Mouse (Mus musculus): ENCODE measurements around the gene Bckdhb.
"Not testable (repeated sequence)": the region's sequence is repeated elsewhere in the genome, so short reads cannot be mapped to it uniquely, and the experiment has no call there.

Gene Bckdhb

GRCm38 (mm10) chr9:83962098-83963086, 37.4 kb downstream of the Bckdhb start:
- in situ Hi-C loops (cut with MboI; ENCODE audit: unreplicated experiment in 2 of 2) = loop anchor here in 1 of 2 experiments (25.0 kb wide), 1 partner anchor 1400 kb away; no protein-coding TSS in a partner anchor

DNA sequence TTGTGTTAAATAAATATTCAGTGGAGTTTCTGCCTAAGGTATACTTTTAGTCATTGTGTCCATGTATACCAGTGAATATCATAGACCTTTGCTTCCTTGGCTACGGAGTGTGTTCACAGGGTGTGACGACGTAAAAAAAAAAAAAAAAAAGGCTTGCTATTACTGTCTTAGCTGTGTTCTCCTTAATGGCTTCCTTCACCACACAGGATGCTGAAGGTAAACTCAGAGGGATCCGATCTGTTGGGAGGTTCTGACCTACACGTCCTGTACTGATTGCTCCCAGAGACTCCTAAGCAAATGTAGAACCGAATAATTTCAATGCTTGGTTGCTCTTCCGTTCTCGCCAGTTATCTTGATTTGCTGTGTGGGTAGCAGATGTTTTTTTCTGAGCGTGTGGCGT, 38.4 kb downstream of the Bckdhb start:
- in situ Hi-C loops (cut with MboI; ENCODE audit: unreplicated experiment in 2 of 2) = loop anchor here in 1 of 2 experiments (25.0 kb wide), 1 partner anchor 1399 kb away; no protein-coding TSS in a partner anchor

DNA sequence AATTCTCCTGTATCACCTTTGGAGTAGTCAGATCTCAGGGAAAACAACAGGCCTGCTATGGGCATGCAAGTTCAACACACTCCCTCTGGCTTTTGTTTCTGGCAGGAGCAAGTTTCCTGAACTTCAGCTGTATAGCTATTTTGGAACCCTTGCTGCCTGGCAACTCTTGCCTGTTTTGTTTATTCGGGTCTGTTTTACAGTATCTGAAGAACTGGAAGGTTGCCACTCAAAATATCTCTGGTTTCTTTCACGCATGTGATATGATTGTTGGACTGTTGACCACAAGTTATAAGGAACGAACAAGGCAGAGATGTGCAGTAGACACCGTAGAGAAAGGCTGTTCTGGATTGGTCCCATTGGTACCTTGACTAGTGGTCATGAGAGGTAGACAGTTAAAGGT, 39.4 kb downstream of the Bckdhb start:
- in situ Hi-C loops (cut with MboI; ENCODE audit: unreplicated experiment in 2 of 2) = loop anchor here in 1 of 2 experiments (25.0 kb wide), 1 partner anchor 1398 kb away; no protein-coding TSS in a partner anchor

- in situ Hi-C loops (cut with MboI; ENCODE audit: unreplicated experiment in 2 of 2) = loop anchor here in 1 of 2 experiments (25.0 kb wide), 1 partner anchor 1395 kb away; no protein-coding TSS in a partner anchor
Observed at GRCm38 (mm10) chr9:83967439-83968050, 42.6 kb downstream of the Bckdhb start.

DNA sequence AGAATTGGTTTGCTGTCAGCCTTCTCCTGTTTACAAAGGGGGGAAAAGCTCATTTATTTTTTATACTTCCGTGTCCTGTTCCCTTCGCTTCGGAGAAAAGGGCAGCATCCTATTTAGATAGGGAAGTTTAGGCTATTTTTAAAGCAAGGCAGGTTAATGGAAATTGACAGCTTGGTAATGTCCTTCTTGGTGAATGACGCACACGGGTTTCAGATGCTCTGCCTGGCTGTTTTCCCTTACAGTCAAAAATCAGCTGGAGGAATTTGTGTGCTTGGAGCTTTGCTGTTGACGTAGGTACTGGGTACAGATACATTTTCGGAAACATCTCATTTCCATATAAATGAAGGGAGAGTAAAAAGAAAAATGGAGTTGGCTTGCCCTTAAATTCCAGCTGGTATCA, 44.4 kb downstream of the Bckdhb start:
- in situ Hi-C loops (cut with MboI; ENCODE audit: unreplicated experiment in 2 of 2) = loop anchor here in 1 of 2 experiments (25.0 kb wide), 1 partner anchor 1393 kb away; no protein-coding TSS in a partner anchor

DNA sequence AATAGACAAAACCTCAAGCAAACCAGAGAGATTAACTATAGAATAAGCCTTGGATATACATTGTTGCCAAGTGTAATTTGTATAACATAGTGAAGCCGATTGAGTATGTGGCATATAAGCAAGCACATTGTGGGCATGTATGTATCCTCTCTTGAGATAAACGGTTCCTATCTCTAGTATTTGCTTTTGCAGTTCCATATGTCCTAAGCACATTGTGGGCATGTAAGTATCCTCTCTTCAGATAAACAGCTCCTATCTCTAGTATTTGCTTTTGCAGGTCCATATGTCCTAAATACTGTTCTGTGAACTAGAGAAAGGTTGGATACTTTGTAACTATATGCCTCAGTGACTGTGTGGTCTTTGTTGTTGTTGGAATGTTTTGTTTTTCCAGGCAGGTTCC, 48.5 kb downstream of the Bckdhb start:
- in situ Hi-C loops (cut with MboI; ENCODE audit: unreplicated experiment in 2 of 2) = loop anchor here in 1 of 2 experiments (25.0 kb wide), 1 partner anchor 1389 kb away; no protein-coding TSS in a partner anchor

DNA sequence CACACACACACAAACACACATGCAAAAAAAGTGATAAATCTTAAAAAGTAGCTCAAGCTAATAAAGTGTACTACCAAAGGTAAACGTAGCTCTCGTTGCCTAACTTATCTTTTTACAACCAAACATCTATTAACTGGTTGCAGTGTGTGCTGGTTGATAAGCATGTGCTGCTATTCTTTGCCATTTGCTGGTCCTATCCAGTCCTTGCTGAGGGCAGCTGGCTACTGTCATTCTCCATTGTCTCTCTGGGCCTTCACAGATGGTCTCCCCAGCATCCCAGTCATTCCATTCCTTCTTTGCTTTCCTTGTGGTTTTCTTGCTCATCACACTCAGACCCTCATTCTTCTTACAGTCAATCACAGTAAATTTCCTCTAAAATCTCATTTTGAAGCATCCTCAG, 50.9 kb downstream of the Bckdhb start:
- in situ Hi-C loops (cut with MboI; ENCODE audit: unreplicated experiment in 2 of 2) = no loop called here

GRCm38 (mm10) chr9:83981234-83981633, 56.3 kb downstream of the Bckdhb start:
- in situ Hi-C loops (cut with MboI; ENCODE audit: unreplicated experiment in 2 of 2) = no loop called here

- in situ Hi-C loops (cut with MboI; ENCODE audit: unreplicated experiment in 2 of 2) = no loop called here
Observed at GRCm38 (mm10) chr9:84008961-84009360, 84.0 kb downstream of the Bckdhb start.

- in situ Hi-C loops (cut with MboI; ENCODE audit: unreplicated experiment in 2 of 2) = no loop called here
Observed at GRCm38 (mm10) chr9:84011146-84011545, 86.2 kb downstream of the Bckdhb start.

GRCm38 (mm10) chr9:84018141-84018540, 93.2 kb downstream of the Bckdhb start:
- in situ Hi-C loops (cut with MboI; ENCODE audit: unreplicated experiment in 2 of 2) = not testable (repeated sequence)

- in situ Hi-C loops (cut with MboI; ENCODE audit: unreplicated experiment in 2 of 2) = no loop called here
Observed at GRCm38 (mm10) chr9:84019627-84020026, 94.7 kb downstream of the Bckdhb start.

GRCm38 (mm10) chr9:84021189-84021588, 96.2 kb downstream of the Bckdhb start:
- in situ Hi-C loops (cut with MboI; ENCODE audit: unreplicated experiment in 2 of 2) = no loop called here

- in situ Hi-C loops (cut with MboI; ENCODE audit: unreplicated experiment in 2 of 2) = no loop called here
Observed at GRCm38 (mm10) chr9:84028120-84028519, 103.2 kb downstream of the Bckdhb start.

DNA sequence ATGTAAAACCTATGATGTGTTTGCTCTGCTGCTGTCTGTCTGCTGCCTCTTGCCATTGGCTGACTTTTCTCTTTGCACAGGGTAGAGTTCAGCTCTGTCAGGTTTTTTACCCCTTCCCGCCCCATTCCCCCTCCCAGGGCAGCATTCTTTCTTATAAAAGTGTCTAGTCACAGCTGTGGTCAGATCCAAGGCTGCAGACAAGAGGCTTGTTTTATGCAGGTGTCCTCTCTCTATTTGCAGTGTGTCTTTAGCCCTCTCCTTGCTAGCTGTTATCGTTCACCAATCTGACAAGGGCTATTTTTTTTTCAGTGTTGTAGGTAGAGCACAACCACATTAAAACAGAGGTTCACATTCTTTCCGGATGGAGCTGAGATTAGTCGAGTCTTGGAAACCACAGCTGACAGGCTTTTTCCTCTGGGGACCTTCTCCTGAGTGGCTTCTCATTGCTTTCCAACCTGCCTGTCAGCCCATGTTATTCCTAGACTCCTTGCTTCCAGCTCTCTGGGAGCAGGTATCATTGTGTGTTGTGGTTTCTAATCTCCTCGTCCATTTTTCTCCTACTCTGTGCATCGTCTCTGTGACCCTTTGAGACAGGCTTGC, 105.8 kb downstream of the Bckdhb start:
- in situ Hi-C loops (cut with MboI; ENCODE audit: unreplicated experiment in 2 of 2) = no loop called here

DNA sequence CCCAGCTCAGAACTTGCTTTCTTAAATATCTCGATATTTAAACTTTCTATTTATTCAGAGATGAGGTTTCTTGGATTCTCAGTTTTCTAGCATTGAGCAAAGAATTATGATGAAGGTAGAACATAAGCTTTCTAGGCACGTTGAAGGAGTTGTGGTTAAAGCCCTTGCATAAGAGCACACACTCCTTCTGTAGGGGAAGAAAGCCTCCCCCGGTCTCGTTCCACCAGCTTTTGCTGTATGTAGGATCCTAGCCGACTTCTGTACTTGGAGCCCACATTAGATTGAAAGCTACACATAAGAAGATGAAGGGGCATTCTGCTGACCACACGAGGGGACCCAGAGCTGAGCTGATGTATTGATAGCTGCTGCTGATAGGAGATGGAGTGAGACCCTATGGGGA, 106.5 kb downstream of the Bckdhb start:
- in situ Hi-C loops (cut with MboI; ENCODE audit: unreplicated experiment in 2 of 2) = no loop called here

GRCm38 (mm10) chr9:84032669-84033341, 107.9 kb downstream of the Bckdhb start:
- in situ Hi-C loops (cut with MboI; ENCODE audit: unreplicated experiment in 2 of 2) = no loop called here

- in situ Hi-C loops (cut with MboI; ENCODE audit: unreplicated experiment in 2 of 2) = no loop called here
Observed at GRCm38 (mm10) chr9:84036046-84036445, 111.1 kb downstream of the Bckdhb start.

GRCm38 (mm10) chr9:84037224-84037623, 112.3 kb downstream of the Bckdhb start:
- in situ Hi-C loops (cut with MboI; ENCODE audit: unreplicated experiment in 2 of 2) = no loop called here

GRCm38 (mm10) chr9:84038946-84039345, 114.0 kb downstream of the Bckdhb start:
- in situ Hi-C loops (cut with MboI; ENCODE audit: unreplicated experiment in 2 of 2) = no loop called here

Data from v-Abl transformed pro-B cells (cell line).